Mouse (Mus musculus): Measurements from ENCODE around the gene Zfp600. TPM values are rescaled to one million over a fixed set of nuclear protein-coding genes. Genes with fewer than 3 reads are reported as not detected.
"Not testable (repeated sequence)": the region's sequence is repeated elsewhere in the genome, so short reads cannot be mapped to it uniquely, and the experiment has no call there.

Zfp600 gene
- not detected in 2 replicates for polyA plus RNA-seq (2015; fragmentation: Nextera tagmentation; extraction: Ambion mirVana)

DNA sequence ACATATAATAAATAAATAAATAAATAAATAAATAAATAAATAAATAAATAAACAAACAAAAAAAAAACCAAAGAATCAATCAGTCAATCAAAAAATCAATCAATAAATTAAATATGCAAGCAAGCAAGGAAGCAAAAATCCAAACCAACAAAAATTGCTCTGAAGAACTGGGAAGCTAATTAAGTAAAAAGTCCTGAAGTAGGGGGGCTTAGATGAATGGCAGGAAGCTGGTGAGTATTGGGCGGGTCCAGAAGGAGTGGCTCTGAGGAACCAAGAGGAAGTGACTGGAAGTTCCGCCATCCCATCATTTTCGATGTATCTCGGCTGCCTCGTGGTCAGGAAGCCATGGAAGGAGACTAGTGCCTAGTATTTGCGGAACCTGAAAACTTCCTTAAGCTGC is at the start of gene Zfp600:
Gene Zfp600, plus strand, starts transcription at position 301 of the 400 bp plus-strand sequence.
- H3K27ac ChIP-seq (ENCODE audit: low read length); H3K4me2 ChIP-seq (ENCODE audit: low read length); H3K36me3 ChIP-seq (ENCODE audit: control insufficient read depth, insufficient read depth); H3K27me3 ChIP-seq (replicated peaks; ENCODE audit: control insufficient read depth, insufficient read depth, low read length); H3K4me3 ChIP-seq (replicated peaks; ENCODE audit: low read length); H3K9ac ChIP-seq (replicated peaks; ENCODE audit: low read depth, low read length); H3K4me1 ChIP-seq (replicated peaks; ENCODE audit: control insufficient read depth, insufficient read depth, low read length); ATAC-seq; H3K9me3 ChIP-seq (ENCODE audit: control insufficient read depth, low read length): not testable (repeated sequence)
- WGBS, result no CpG with 5 or more reads among the region's 6 CpGs

DNA sequence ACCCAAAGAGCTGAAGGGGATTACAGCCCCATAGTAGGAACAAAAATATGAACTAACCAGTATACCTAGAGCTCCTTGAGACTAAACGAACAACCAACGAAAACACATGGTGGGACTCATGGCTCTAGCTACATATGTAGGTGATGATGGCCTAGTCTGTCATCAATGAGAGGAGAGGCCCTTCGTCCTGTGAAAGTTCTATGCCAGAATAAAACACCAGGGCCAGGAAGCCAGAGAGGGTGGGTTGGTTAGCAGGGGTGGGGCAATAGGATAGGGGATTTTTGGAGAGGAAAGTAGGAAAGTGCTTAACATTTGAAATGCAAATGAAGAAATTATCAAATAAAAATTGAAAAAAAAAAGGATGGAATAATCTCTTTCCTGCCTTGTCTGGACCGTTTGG is 6.3 kb downstream of the Zfp600 start:
- H3K4me3 ChIP-seq (replicated peaks; ENCODE audit: low read length); H3K9ac ChIP-seq (replicated peaks; ENCODE audit: low read depth, low read length); H3K4me1 ChIP-seq (replicated peaks; ENCODE audit: control insufficient read depth, insufficient read depth, low read length); ATAC-seq; H3K4me2 ChIP-seq (ENCODE audit: low read length); H3K27me3 ChIP-seq (replicated peaks; ENCODE audit: control insufficient read depth, insufficient read depth, low read length); H3K27ac ChIP-seq (ENCODE audit: low read length); H3K36me3 ChIP-seq (ENCODE audit: control insufficient read depth, insufficient read depth); H3K9me3 ChIP-seq (ENCODE audit: control insufficient read depth, low read length): not testable (repeated sequence)
- WGBS, result 92% methylated on average over 2 of the region's 4 CpGs

DNA sequence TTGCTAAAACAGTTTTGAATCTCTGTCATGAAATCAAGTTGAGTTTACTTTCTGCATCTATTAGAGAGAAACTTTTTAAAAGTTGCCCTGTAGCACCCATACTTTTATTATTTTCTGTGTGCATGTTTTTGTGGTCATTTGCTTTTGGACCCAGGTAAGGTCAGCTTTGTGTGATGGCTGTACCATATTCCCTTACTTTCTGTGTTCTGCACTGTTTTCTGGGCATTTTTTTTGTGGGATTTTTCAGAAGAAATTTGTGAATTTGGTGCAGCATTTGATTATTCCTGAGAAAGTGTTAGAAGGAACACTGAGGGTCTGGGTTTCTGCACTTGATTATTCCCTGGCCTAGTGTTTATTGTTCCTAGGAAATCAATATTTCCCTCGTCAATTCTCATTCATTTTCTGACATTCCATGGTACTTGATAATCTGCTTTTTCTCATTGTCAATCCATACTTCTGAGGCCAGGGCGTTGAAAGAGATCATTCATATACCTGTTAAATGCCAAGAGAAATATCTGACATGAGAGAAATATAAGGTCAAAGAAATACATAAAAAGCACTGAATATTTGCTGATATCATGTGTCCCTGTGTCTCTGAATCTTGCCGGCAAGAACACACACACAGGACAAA is 10.7 kb downstream of the Zfp600 start:
- ATAC-seq; H3K36me3 ChIP-seq (ENCODE audit: control insufficient read depth, insufficient read depth); H3K27ac ChIP-seq (ENCODE audit: low read length); H3K27me3 ChIP-seq (replicated peaks; ENCODE audit: control insufficient read depth, insufficient read depth, low read length); H3K4me2 ChIP-seq (ENCODE audit: low read length); H3K9me3 ChIP-seq (ENCODE audit: control insufficient read depth, low read length); H3K4me3 ChIP-seq (replicated peaks; ENCODE audit: low read length); H3K9ac ChIP-seq (replicated peaks; ENCODE audit: low read depth, low read length); H3K4me1 ChIP-seq (replicated peaks; ENCODE audit: control insufficient read depth, insufficient read depth, low read length): not testable (repeated sequence)
- 77% methylated on average over 3 of the region's 3 CpGs for WGBS

DNA sequence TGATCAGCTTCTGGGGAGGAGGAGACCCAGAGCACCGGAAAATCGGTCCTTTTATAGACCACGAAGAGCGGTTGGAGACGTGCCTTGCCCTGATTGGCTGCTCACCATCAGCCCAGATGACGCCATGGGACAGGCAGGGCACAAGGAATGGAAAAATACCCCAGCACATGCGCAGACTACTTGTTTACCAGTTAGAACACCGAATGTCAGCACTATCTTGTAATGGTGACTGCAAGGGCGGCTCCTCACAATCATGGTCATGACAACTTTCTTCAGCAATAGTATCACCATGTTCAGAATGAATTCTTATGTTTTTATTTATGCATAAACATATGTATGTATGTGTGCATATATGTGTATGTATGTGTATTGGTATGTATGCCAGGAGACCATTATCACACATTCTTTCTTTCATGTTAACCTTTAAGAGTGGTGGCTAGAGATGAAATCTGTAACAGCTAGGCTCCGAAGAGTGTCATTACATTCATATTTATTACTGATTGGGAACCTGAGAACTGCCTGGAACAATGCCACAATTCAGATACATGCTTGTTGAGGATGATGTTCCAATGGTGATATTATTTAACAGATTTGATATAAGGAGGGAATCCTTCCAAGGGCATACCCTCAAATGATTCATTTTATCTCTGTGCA is 11.4 kb downstream of the Zfp600 start:
- ATAC-seq; H3K4me1 ChIP-seq (replicated peaks; ENCODE audit: control insufficient read depth, insufficient read depth, low read length); H3K27me3 ChIP-seq (replicated peaks; ENCODE audit: control insufficient read depth, insufficient read depth, low read length); H3K36me3 ChIP-seq (ENCODE audit: control insufficient read depth, insufficient read depth); H3K9me3 ChIP-seq (ENCODE audit: control insufficient read depth, low read length); H3K27ac ChIP-seq (ENCODE audit: low read length); H3K4me3 ChIP-seq (replicated peaks; ENCODE audit: low read length); H3K4me2 ChIP-seq (ENCODE audit: low read length); H3K9ac ChIP-seq (replicated peaks; ENCODE audit: low read depth, low read length): not testable (repeated sequence)
- WGBS, result 85% methylated on average over 10 of the region's 10 CpGs

DNA sequence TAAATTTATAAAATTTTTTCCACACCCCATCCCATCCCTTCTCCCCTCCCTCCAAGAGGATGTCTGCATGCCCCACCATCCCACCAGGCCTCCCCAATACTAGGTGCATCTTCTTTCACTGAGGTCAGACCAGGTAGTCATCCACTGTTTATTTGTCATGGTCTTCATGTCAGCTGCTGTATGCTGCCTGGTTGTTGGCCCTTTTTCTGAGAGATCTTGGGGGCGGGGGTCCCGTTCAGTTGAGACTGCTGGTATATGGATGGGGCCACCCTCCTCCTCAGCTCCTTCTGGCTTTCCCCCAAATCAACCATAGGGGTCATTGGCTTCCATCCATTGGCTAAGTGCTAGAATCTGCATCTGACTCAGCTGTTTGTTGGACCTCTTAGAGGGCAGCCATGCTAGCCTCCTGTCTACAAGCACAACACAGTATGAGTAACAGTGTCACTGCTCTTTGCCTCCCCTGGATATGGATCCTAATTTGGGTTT is 12.1 kb downstream of the Zfp600 start:
- WGBS, result no CpG with 5 or more reads among the region's 2 CpGs
- H3K27me3 ChIP-seq (replicated peaks; ENCODE audit: control insufficient read depth, insufficient read depth, low read length); H3K4me3 ChIP-seq (replicated peaks; ENCODE audit: low read length); H3K9ac ChIP-seq (replicated peaks; ENCODE audit: low read depth, low read length); H3K4me2 ChIP-seq (ENCODE audit: low read length); H3K36me3 ChIP-seq (ENCODE audit: control insufficient read depth, insufficient read depth); H3K9me3 ChIP-seq (ENCODE audit: control insufficient read depth, low read length); H3K4me1 ChIP-seq (replicated peaks; ENCODE audit: control insufficient read depth, insufficient read depth, low read length); H3K27ac ChIP-seq (ENCODE audit: low read length); ATAC-seq: not testable (repeated sequence)

DNA sequence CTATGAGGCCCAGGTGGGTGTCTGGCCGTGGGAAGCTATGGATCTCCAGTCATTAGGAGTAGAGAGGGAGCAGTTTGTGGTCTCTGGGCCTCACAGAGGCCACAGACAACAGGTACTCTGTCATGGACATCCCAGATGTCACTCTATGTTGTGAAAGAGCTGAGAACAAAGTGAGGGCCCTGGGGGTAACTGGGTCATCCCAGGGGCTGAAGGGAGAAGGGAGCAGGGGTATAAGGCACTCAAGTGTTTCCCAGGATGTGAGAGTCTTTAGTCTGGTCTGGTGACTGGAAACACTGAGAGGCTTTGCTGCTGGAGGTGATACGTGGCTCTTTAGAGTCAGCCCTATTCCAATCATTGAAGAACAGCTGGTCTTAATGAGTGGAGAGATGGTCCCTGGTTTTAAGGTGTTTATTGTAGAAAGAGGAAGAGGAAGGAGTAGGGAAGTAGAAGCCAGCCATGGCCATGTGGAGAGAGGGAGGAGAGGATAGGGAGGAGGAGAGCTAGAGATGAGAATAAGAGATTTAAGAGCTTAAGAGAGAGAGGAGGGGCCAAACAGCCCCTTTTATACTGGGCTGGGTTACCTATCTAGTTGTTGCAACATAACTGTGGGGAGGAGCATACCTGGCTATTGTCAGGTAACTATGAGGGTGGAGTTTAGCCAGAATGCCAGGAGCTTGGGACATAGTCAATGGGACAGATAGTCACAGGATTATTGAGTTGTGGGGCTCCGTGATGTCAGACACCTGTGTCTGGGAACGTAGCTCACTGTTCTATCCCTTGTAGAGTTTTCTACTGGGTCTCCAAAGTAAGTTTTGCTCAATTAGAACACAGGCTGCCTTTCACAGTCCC is 17.0 kb downstream of the Zfp600 start:
- not testable (repeated sequence) for H3K4me3 ChIP-seq (replicated peaks; ENCODE audit: low read length); H3K27ac ChIP-seq (ENCODE audit: low read length); H3K27me3 ChIP-seq (replicated peaks; ENCODE audit: control insufficient read depth, insufficient read depth, low read length); H3K36me3 ChIP-seq (ENCODE audit: control insufficient read depth, insufficient read depth); H3K9me3 ChIP-seq (ENCODE audit: control insufficient read depth, low read length); H3K9ac ChIP-seq (replicated peaks; ENCODE audit: low read depth, low read length); H3K4me1 ChIP-seq (replicated peaks; ENCODE audit: control insufficient read depth, insufficient read depth, low read length); H3K4me2 ChIP-seq (ENCODE audit: low read length); ATAC-seq
- WGBS, result 56% methylated on average over 3 of the region's 4 CpGs

DNA sequence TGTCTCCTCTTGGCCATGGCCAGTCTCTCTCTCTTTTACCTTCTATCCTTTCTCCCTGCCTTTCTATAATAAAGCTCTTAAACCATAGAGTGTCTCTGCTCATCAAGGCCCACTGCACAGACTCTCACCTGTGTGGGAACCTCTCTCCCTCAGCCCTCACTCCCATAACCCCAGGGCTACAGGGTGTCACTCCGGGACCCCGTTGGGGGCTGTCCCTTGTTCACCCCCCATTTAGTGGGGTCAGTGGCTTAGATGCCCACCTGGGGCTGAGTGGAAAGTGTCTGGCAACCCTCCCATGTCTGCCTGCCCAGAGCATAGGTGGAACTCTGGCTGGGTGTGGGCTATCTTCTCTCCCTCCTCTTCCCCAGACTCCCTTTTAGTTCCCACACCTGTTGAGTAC is 47.7 kb downstream of the Zfp600 start:
- H3K27me3 ChIP-seq (replicated peaks; ENCODE audit: control insufficient read depth, insufficient read depth, low read length); H3K9ac ChIP-seq (replicated peaks; ENCODE audit: low read depth, low read length); H3K4me2 ChIP-seq (ENCODE audit: low read length); H3K36me3 ChIP-seq (ENCODE audit: control insufficient read depth, insufficient read depth); ATAC-seq; H3K27ac ChIP-seq (ENCODE audit: low read length); H3K9me3 ChIP-seq (ENCODE audit: control insufficient read depth, low read length); H3K4me3 ChIP-seq (replicated peaks; ENCODE audit: low read length); H3K4me1 ChIP-seq (replicated peaks; ENCODE audit: control insufficient read depth, insufficient read depth, low read length): not testable (repeated sequence)
- WGBS, result 91% methylated on average over 2 of the region's 2 CpGs

DNA sequence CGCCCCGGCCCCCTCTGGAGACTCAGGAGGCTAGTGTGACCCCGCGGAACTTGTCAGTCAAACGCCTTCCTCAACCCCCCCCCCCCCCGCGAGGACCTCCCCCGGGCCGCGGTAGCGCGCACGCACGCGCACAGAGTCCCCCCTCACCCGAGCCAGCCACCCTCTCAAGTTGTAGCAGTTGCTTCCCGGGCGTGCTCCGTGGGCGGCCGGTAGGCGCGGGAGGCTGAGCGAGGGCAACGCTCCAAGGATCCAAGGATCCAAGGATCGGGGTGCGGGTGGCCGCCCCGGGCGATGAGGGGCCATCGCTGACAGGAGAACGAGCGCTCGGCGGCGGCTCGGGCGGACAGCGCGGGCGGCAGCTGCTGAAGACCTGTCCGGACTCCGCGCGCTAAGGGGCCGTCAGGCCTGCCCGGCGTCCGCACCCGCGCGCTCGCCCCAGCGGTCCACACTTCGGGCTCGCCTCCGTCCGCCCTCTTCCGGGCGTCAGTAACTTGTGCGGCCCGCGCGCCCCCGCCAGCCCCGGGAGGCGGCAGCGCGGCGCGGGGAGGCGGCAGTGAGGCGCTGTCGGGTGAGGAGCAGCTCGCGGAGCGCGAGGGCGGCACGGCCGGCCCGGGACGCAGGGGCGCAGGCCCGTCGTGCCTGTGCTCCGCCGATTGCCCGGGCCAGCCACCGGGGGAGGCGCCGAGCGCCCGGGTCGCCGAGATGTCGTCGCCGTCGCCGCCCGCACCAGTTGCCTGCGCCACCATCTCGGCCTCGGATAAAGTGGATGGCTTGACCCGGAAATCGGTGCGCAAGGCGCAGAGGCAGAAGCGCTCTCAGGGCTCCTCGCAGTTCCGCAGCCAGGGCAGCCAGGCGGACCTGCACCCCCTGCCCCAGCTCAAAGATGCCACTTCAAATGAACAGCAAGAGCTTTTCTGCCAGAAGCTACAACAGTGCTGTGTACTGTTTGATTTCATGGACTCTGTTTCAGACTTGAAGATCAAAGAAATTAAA is 82.9 kb downstream of the Zfp600 start:
- H3K4me2 ChIP-seq (ENCODE audit: low read length); H3K4me1 ChIP-seq (replicated peaks; ENCODE audit: control insufficient read depth, insufficient read depth, low read length); H3K27ac ChIP-seq (ENCODE audit: low read length); H3K36me3 ChIP-seq (ENCODE audit: control insufficient read depth, insufficient read depth); H3K27me3 ChIP-seq (replicated peaks; ENCODE audit: control insufficient read depth, insufficient read depth, low read length); H3K4me3 ChIP-seq (replicated peaks; ENCODE audit: low read length); H3K9ac ChIP-seq (replicated peaks; ENCODE audit: low read depth, low read length); H3K9me3 ChIP-seq (ENCODE audit: control insufficient read depth, low read length): not testable (repeated sequence)
- WGBS, result 3% methylated on average over 19 of the region's 113 CpGs
- peak; percentile 38; the same call in 1 of the 2 replicates for ATAC-seq
